Mouse (Mus musculus): Measurements from ENCODE around the gene Pbx1.

GRCm38 (mm10) chr1:168118077-168118476, 314.0 kb downstream of the Pbx1 start:
- TF ChIP-seq CTCF (conservative IDR thresholded peaks at IDR 0.05; ENCODE audit: low read length) (no peak), POU5F1 (IDR thresholded peaks at IDR 0.05; ENCODE audit: borderline replicate concordance, low read length) (no peak)
